Mouse (Mus musculus) frontal cortex, postnatal 25 days (tissue): ENCODE results near the gene Wfdc13.
"Not testable (repeated sequence)": the region's sequence is repeated elsewhere in the genome, so short reads cannot be mapped to it uniquely, and the experiment has no call there.

Experiments
- DNase-seq, 2 experiments: peaks; one replicate each; pipeline ENCODE4 v3.0.0; 2022; ENCODE audit warnings: low spot score in 2 of 2

Gene Wfdc13

GRCm38 (mm10) chr2:164716194-164716786 is 31.4 kb downstream of the Wfdc13 start:
- not testable (repeated sequence) for DNase-seq

GRCm38 (mm10) chr2:164723276-164723675 is 38.4 kb downstream of the Wfdc13 start:
- DNase-seq, result no peak

GRCm38 (mm10) chr2:164725895-164726619 is 41.1 kb downstream of the Wfdc13 start:
- DNase-seq, result peak; percentile 32 to 44

DNA sequence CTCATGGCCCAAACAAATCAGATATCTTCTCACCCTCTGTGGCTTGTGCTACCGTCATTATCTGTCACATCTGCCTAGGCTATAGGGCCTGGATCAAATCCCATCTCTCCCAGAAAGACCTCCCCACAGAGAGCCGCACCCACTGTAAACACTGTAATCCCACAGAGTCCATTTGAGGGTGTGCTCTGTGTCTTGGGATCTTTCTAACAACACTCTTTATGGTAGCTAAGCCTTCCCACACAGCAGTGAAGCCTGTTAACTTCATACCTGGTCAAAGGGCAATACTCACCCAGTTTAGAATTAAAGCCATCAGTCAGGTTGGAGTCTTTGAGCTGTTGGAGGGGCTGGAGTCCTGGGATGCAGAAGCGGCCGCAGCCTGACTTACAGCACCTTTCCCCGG is 46.8 kb downstream of the Wfdc13 start:
- DNase-seq, result no peak

- no peak for DNase-seq
These were observed 48.4 kb downstream of the Wfdc13 start for GRCm38 (mm10) chr2:164733259-164733658.

GRCm38 (mm10) chr2:164734839-164735238 is 49.9 kb downstream of the Wfdc13 start:
- no peak for DNase-seq

GRCm38 (mm10) chr2:164735446-164735845 is 50.5 kb downstream of the Wfdc13 start:
- no peak for DNase-seq
